Mouse (Mus musculus): ENCODE data around the gene Sms. TPM values are rescaled to one million over a fixed set of nuclear protein-coding genes. Genes with fewer than 3 reads are reported as not detected.

Gene Sms
- polyA plus RNA-seq, 1 experiment from 2014 or later: 126 TPM

DNA sequence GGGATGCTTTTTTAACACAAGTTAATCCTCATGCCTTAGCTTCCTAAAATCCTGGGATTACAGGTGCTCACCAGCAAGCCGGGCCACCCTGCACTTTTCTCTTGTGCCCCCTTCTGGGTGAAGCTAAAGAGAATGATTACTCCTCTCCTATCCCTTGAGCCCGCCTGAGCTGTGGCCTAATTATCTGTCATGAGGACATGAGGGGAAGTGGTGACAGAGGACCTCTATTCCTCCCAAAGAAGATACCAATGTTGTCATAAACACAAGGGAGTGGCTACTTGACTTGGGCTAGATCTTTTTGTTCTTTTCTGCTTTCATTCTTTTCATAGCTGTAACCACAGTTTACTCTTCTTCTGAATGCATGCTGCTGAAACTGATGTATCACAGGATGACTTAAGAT lies 9.2 kb downstream of the Sms start:
- no peak overlapping the region for H3K9ac ChIP-seq
- no peak for ATAC-seq (replicated peaks)
- no peaks in the 10 kb centered on the region for H3K4me1 ChIP-seq
- 70% methylated on average over 2 of the region's 2 CpGs for WGBS
- no peak overlapping the region for H3K4me2 ChIP-seq
- H3K27ac ChIP-seq: no peak overlapping the region
- no peaks in the 10 kb centered on the region for H3K27me3 ChIP-seq (replicated peaks)
- H3K36me3 ChIP-seq (replicated peaks): no peaks in the 10 kb centered on the region
- H3K4me3 ChIP-seq: no peak overlapping the region
- H3K9me3 ChIP-seq: no peaks in the 10 kb centered on the region

DNA sequence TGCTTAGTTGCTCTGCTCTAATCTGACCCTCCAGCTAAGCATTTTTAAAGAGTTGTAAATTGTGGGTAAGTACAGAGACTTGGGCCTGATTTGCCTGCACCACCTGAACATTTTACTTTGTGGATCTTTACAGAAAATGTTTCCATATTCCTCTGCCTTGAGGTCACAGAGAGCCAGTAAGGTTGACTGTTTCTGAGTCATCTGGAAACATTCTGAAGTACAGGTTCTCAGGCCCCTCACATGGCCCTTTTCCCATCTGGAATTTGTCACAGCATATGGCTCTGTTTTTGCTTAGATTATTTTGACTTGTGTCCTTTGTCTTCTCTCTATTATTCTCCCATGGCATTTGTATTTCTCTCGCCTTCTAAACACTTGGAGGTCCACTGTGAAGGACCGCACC lies 10.2 kb downstream of the Sms start:
- H3K27ac ChIP-seq: no peak overlapping the region
- no peaks in the 10 kb centered on the region for H3K9me3 ChIP-seq
- no peak overlapping the region for H3K4me2 ChIP-seq
- H3K9ac ChIP-seq: no peak overlapping the region
- H3K36me3 ChIP-seq (replicated peaks): no peaks in the 10 kb centered on the region
- no peak overlapping the region for H3K4me3 ChIP-seq
- 81% methylated on average over 2 of the region's 2 CpGs for WGBS
- ATAC-seq (replicated peaks): no peak
- no peaks in the 10 kb centered on the region for H3K27me3 ChIP-seq (replicated peaks)
- H3K4me1 ChIP-seq: no peaks in the 10 kb centered on the region

DNA sequence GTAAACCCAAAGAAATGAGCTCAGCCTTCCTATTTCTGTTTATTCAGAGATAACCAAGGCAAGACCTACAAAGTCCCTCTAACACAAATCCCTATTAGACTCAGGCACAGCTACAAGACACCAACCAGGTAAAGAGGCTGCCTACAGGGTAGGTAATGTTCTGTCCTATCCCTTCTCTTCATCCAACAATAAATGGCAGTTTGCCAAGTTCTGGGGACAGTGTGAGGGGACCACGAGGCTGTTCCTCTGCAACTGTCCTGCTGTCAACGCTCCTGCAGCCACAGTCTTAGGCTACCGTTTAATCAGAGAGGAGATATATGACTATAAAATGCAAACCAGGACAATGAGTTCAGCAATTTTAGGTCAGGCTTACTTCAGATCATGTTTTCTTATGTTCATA lies 14.8 kb downstream of the Sms start:
- no peak for ATAC-seq (replicated peaks)
- Histone ChIP-seq H3K4me2 (no peak overlapping the region), H3K9me3 (no peaks in the 10 kb centered on the region), H3K27me3 (replicated peaks) (no peaks in the 10 kb centered on the region), H3K4me1 (no peaks in the 10 kb centered on the region), H3K9ac (no peak overlapping the region), H3K27ac (no peak overlapping the region), H3K36me3 (replicated peaks) (no peaks in the 10 kb centered on the region), H3K4me3 (no peak overlapping the region)
- WGBS: 68% methylated on average over 3 of the region's 3 CpGs

DNA sequence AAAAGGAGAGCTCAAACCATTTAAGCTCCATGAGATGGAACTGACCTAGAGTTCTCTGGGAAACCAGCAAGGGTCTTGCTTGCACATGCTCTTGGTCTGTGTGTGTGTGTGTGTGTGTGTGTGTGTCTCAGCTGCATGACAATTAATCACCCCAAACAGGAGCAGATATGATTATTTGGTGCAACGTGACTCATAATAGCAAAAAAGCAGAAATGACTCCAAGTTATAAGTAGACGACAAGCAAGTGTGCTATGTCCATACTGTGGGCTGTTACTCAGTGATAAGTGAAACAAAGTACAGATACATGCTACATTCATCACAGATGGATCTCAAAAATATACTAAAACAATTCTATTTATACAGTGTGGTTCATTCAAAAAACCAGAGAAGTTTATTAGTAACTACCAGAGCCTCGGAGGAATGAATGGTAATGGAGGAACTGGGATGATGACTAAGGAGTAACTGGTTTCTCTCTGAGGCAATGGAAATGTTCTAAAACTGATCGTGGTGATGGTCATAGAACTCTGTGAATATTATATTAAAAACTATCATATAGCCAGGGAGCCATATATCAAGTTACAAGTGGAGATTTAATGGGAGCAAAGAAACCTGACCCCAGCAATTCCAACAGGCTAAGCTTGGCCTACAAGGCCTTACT lies 15.8 kb downstream of the Sms start:
- WGBS: 90% methylated on average over 4 of the region's 4 CpGs
- Histone ChIP-seq H3K27me3 (replicated peaks) (no peaks in the 10 kb centered on the region), H3K27ac (no peak overlapping the region), H3K4me2 (no peak overlapping the region), H3K4me3 (no peak overlapping the region), H3K4me1 (no peaks in the 10 kb centered on the region), H3K9ac (no peak overlapping the region), H3K9me3 (no peaks in the 10 kb centered on the region), H3K36me3 (replicated peaks) (no peaks in the 10 kb centered on the region)
- ATAC-seq (replicated peaks): no peak

DNA sequence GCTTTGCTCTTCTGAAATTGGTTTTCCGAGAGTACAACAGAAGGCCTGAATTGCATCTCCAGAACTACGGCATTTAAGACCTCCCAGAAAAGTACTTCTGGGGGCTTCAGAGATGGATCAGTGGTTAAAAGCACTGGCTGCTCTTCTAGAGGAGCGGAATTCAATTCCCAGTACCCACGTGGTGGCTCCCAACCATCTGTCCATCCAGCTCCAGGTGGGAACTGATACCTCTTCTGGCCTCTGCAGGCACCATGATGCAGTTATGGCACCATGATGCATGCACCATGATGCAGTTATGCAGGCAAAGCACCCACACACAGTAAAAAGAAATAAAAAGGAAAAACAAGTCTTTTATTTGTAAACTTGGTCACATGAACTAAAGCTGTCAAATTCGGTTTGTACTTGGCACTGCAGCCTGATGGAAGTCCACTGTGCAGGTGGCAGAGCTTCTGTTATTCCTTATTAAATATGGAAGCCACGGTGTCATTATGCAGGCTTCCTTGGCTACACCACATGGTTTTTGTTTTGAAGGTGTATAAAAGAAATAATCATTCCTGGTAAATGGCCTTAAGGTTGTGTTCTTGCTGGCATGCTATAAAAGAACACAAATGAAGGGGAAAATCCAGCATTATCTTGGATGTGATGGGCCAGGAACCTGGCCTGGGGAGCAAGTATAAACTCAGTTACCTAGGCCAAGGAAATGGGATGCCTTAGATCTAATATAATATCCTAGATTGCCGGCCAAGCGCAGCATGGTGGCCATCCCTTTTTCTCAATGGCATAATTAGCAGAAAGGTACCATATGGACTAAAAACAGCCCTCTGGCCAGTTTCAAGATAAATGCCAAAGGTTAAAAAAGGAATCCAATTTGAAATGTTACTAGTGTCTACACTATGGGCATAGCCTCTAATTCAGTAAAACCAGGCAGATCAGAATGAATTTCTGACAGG lies 20.1 kb downstream of the Sms start:
- Histone ChIP-seq H3K4me1 (no peaks in the 10 kb centered on the region), H3K9ac (no peak overlapping the region), H3K4me2 (no peak overlapping the region), H3K27me3 (replicated peaks) (no peaks in the 10 kb centered on the region), H3K36me3 (replicated peaks) (no peaks in the 10 kb centered on the region), H3K27ac (no peak overlapping the region), H3K4me3 (no peak overlapping the region), H3K9me3 (no peaks in the 10 kb centered on the region)
- ATAC-seq (replicated peaks): no peak
- 78% methylated on average over 8 of the region's 8 CpGs for WGBS

DNA sequence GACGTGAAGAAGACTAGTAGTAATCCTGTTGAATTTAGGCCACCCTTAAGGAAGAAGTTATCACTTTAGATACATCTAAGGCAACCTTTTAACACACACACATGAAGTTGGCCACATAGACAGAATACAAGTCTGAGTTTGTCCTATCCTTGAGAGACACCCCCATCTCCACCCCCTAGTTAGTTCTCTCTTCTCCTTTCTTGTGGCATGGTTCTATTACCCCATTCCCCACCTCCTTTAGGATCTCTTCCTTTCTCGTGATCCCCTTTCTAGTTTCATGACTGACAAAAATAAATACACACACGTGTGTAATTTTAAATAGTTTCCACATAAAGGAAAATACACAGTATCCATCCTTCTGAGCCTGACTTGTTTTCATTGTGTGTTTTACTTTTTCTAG lies 23.3 kb downstream of the Sms start:
- H3K36me3 ChIP-seq (replicated peaks): no peaks in the 10 kb centered on the region
- no peak for ATAC-seq (replicated peaks)
- H3K27ac ChIP-seq: no peak overlapping the region
- H3K4me1 ChIP-seq: no peaks in the 10 kb centered on the region
- no peaks in the 10 kb centered on the region for H3K27me3 ChIP-seq (replicated peaks)
- H3K9me3 ChIP-seq: no peaks in the 10 kb centered on the region
- H3K4me3 ChIP-seq: no peak overlapping the region
- 85% methylated on average over 3 of the region's 3 CpGs for WGBS
- H3K4me2 ChIP-seq: no peak overlapping the region
- no peak overlapping the region for H3K9ac ChIP-seq

DNA sequence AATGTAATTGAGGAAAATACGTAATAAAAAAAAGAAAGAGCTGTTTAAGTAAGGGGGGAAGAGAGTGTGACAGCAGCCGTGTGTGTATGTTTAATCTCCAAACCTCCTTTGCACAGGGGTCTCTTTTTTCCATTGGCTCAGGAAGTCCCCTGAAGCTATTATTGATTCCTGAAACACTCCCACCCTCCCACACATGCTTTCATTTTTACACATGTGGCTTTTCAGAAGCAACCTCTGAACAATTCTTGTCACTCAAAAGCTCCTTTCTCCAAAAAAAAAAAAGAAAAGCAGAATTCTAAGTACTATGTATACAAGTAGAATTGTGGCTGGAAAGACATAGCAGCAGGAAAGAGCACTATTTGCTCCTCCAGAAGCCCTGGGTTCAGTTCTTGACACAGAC lies 24.0 kb downstream of the Sms start:
- Histone ChIP-seq H3K4me3 (no peak overlapping the region), H3K36me3 (replicated peaks) (no peaks in the 10 kb centered on the region), H3K27ac (no peak overlapping the region), H3K9ac (no peak overlapping the region), H3K27me3 (replicated peaks) (no peaks in the 10 kb centered on the region), H3K4me2 (no peak overlapping the region), H3K9me3 (no peaks in the 10 kb centered on the region), H3K4me1 (no peaks in the 10 kb centered on the region)
- 74% methylated on average over 2 of the region's 2 CpGs for WGBS
- no peak for ATAC-seq (replicated peaks)

DNA sequence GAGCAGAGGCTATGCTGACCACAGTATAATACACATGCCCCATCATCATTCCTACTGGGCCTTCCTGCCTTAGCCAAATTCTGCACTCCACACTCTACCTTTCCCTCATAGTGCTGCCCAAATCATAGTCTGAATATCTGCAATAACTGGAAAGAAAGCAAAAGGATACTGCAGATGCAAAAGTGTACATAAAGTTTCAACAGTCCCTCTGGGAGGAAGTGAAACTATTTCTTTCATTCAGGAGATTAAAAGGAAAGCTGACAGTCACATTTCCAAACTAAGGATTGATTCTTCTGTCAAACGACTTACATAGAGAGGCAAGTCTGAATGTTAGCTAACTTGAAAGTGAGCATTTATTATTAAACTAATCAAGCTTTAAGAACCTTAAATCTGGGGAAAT lies 26.1 kb downstream of the Sms start:
- H3K4me1 ChIP-seq: no peaks in the 10 kb centered on the region
- ATAC-seq (replicated peaks): no peak
- no peaks in the 10 kb centered on the region for H3K9me3 ChIP-seq
- no peaks in the 10 kb centered on the region for H3K27me3 ChIP-seq (replicated peaks)
- H3K36me3 ChIP-seq (replicated peaks): no peaks in the 10 kb centered on the region
- H3K4me2 ChIP-seq: no peak overlapping the region
- no peak overlapping the region for H3K9ac ChIP-seq
- WGBS: 63% methylated on average over 1 of the region's 1 CpGs
- H3K4me3 ChIP-seq: no peak overlapping the region
- no peak overlapping the region for H3K27ac ChIP-seq

DNA sequence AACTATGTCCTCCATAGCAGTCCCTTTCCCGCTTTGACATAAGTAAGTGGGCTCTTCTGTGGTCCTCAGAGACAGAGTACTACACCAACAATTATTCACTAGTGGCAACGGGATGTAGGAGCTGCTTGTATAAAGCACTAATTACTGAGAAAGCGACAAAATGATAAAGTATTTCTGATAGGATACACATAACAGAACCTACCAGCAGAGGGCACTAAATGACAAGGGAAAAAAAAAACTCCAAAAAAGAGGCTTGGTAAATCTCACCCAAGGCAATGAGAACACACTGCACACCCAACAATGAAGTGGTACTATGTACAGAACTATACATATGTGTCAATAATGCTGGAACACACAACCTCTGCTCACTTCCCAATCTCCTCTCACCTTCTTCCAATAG lies 29.4 kb downstream of the Sms start:
- H3K36me3 ChIP-seq (replicated peaks): no peaks in the 10 kb centered on the region
- no peak overlapping the region for H3K9ac ChIP-seq
- no peaks in the 10 kb centered on the region for H3K27me3 ChIP-seq (replicated peaks)
- ATAC-seq (replicated peaks): no peak
- H3K4me3 ChIP-seq: no peak overlapping the region
- H3K27ac ChIP-seq: no peak overlapping the region
- H3K9me3 ChIP-seq: no peaks in the 10 kb centered on the region
- no peak overlapping the region for H3K4me2 ChIP-seq
- H3K4me1 ChIP-seq: no peaks in the 10 kb centered on the region
- 69% methylated on average over 3 of the region's 3 CpGs for whole genome bisulfite sequencing

DNA sequence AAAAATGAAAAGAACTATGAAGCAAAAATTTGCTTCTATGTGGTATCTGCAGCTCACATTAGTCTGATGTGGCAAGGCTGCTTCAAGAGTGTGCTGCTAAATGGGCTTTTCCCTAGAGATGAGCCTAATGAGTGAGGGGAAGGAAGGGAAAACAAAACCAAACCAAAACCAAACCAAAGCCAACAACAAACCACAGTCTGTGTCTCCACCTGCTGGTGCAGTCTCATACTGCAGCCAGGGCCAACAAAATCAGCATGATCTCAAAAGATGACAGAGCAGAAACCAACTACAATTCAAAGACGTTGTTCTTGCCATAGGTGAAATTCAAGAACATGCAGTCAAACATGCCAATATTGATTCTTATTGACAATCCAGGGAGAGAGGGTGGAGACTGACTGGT lies 37.7 kb downstream of the Sms start:
- Histone ChIP-seq H3K4me1 (no peaks in the 10 kb centered on the region), H3K4me2 (no peak overlapping the region), H3K27me3 (replicated peaks) (no peaks in the 10 kb centered on the region), H3K9me3 (no peaks in the 10 kb centered on the region), H3K9ac (no peak overlapping the region), H3K4me3 (no peak overlapping the region), H3K27ac (no peak overlapping the region), H3K36me3 (replicated peaks) (no peaks in the 10 kb centered on the region)
- WGBS: 63% methylated on average over 1 of the region's 1 CpGs
- no peak for ATAC-seq (replicated peaks)

DNA sequence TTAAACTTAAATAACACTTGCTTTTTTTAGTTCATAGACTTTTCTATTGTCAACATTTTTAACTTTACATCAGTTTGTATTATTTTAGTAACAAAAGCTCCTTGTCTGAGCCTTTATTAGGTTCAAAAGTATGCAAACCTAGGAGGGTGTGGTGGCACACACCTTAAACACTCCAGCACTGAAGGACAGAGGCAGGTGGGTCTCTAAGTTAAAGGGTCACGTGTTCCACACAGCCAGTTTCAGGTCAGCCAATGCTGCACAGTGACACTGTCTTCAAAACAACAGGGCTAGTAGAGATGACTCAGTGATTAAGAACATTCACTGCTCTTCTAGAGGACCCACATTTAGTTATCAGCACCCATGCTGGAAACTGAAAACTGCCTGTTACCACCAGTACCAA lies 43.1 kb downstream of the Sms start:
- H3K27me3 ChIP-seq (replicated peaks): no peaks in the 10 kb centered on the region
- H3K4me1 ChIP-seq: no peaks in the 10 kb centered on the region
- WGBS: 88% methylated on average over 1 of the region's 1 CpGs
- no peak overlapping the region for H3K27ac ChIP-seq
- H3K4me3 ChIP-seq: no peak overlapping the region
- no peak overlapping the region for H3K9ac ChIP-seq
- no peaks in the 10 kb centered on the region for H3K36me3 ChIP-seq (replicated peaks)
- ATAC-seq (replicated peaks): no peak
- H3K9me3 ChIP-seq: no peaks in the 10 kb centered on the region
- H3K4me2 ChIP-seq: no peak overlapping the region

DNA sequence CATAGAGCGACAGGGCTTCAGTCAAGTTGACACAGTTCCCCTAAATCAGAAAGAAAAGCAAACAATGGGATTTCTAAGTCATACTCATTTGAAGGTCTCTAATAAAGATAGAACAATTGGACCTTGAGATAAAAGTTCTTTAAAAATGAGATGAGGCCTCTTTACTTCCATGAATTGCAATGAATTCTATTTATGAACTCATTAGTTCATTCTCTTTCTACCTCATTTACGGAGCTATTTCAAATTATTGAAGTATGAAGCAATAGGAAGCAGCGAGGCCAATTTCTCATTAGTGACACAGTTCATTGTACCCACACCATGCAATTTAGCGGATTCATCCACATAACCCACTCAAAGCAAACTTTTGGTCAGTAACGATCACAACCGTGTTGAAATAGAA lies 44.7 kb downstream of the Sms start:
- Histone ChIP-seq H3K4me1 (no peaks in the 10 kb centered on the region), H3K4me2 (no peak overlapping the region), H3K9ac (no peak overlapping the region), H3K4me3 (no peak overlapping the region), H3K36me3 (replicated peaks) (no peaks in the 10 kb centered on the region), H3K27me3 (replicated peaks) (no peaks in the 10 kb centered on the region), H3K9me3 (no peaks in the 10 kb centered on the region), H3K27ac (no peak overlapping the region)
- WGBS: 73% methylated on average over 6 of the region's 6 CpGs
- no peak for ATAC-seq (replicated peaks)

DNA sequence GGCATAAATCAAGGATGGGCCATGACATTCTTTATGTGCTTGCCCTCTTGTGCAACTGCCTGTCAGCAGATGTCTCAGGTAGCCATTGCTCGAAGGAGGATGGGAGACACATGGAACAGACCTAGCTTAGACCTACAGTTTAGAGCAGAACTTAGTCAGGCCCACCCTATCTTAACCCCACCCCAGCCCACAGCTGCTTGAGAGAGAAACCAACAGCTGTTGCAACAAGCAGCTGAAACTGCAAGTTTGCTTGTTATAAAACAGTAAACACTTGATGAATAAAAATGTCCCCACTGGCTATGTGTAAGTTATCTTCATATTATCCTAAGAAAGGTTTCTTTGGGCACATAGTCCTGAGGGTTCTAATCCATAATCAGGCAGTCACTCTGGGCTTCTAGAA lies 57.3 kb downstream of the Sms start:
- H3K4me2 ChIP-seq: no peak overlapping the region
- no peak overlapping the region for H3K9ac ChIP-seq
- H3K9me3 ChIP-seq: no peaks in the 10 kb centered on the region
- H3K4me3 ChIP-seq: no peak overlapping the region
- no peaks in the 10 kb centered on the region for H3K36me3 ChIP-seq (replicated peaks)
- ATAC-seq (replicated peaks): no peak
- H3K4me1 ChIP-seq: no peaks in the 10 kb centered on the region
- no peak overlapping the region for H3K27ac ChIP-seq
- WGBS: 86% methylated on average over 1 of the region's 1 CpGs
- no peaks in the 10 kb centered on the region for H3K27me3 ChIP-seq (replicated peaks)
